Mouse (Mus musculus) Muller cell, postnatal 12 days (primary cell): ENCODE data around the gene Mrnip.

ENCODE experiments used
- DNase-seq: peaks from one replicate; pipeline ENCODE4 v3.0.0-alpha.2; 2015; ENCODE audit errors: inconsistent ontology term

Gene Mrnip

GRCm38 (mm10) chr11:50159347-50159746, 14.9 kb upstream of the Mrnip start:
- no peak for DNase-seq

GRCm38 (mm10) chr11:50161578-50162304, 12.5 kb upstream of the Mrnip start:
- peak; percentile 35 for DNase-seq

- DNase-seq: no peak
Measured at GRCm38 (mm10) chr11:50162338-50163050, 11.8 kb upstream of the Mrnip start.

- DNase-seq: no peak
Measured at GRCm38 (mm10) chr11:50168352-50168751, 5.9 kb upstream of the Mrnip start.

GRCm38 (mm10) chr11:50174730-50175187, 515 bp downstream of the Mrnip start:
- DNase-seq: peak; percentile 98

GRCm38 (mm10) chr11:50176351-50176750, 2.1 kb downstream of the Mrnip start:
- DNase-seq: no peak

- no peak for DNase-seq
Measured at GRCm38 (mm10) chr11:50177111-50177510, 2.9 kb downstream of the Mrnip start.

GRCm38 (mm10) chr11:50178532-50179488, 4.6 kb downstream of the Mrnip start:
- DNase-seq: no peak

GRCm38 (mm10) chr11:50180478-50181231, 6.4 kb downstream of the Mrnip start:
- no peak for DNase-seq

GRCm38 (mm10) chr11:50182702-50183101, 8.5 kb downstream of the Mrnip start:
- no peak for DNase-seq

- no peak for DNase-seq
Measured at GRCm38 (mm10) chr11:50184788-50185187, 10.5 kb downstream of the Mrnip start.

GRCm38 (mm10) chr11:50188682-50189081, 14.4 kb downstream of the Mrnip start:
- no peak for DNase-seq

GRCm38 (mm10) chr11:50190362-50190761, 16.1 kb downstream of the Mrnip start:
- DNase-seq: no peak

- no peak for DNase-seq
Measured at GRCm38 (mm10) chr11:50192278-50192677, 18.0 kb downstream of the Mrnip start.

- DNase-seq: no peak
Measured at GRCm38 (mm10) chr11:50194070-50194469, 19.8 kb downstream of the Mrnip start.

- DNase-seq: no peak
Measured at GRCm38 (mm10) chr11:50194793-50195192, 20.5 kb downstream of the Mrnip start.

GRCm38 (mm10) chr11:50197500-50197899, 23.3 kb downstream of the Mrnip start:
- no peak for DNase-seq

GRCm38 (mm10) chr11:50198219-50198846, 24.1 kb downstream of the Mrnip start:
- DNase-seq: no peak

GRCm38 (mm10) chr11:50198916-50199315, 24.7 kb downstream of the Mrnip start:
- DNase-seq: no peak

GRCm38 (mm10) chr11:50200613-50201012, 26.4 kb downstream of the Mrnip start:
- DNase-seq: no peak

- DNase-seq: no peak
Measured at GRCm38 (mm10) chr11:50201590-50201989, 27.3 kb downstream of the Mrnip start.
